Comparison of ENCODE assay signal across 13 mouse cellular contexts in genomic region chr10:99642201-99642827, GRCm38 (mm10).
DNase-seq lines count a peak whose midpoint lies in the region; ATAC-seq and TF ChIP-seq lines count a peak whose summit lies in the region.
"Had no signal": no experiment of that assay in that cellular context is flagged by ENCODE, and none has a peak within 500 bp of the region (broad histone marks: within the 10 kb centered on the region; RNA-seq: fewer than 3 reads in every experiment).

No protein-coding gene starts in this region.

- WGBS in forebrain, postnatal 0 days = 59% methylated on average over 4 of the region's 4 CpGs
- 68% methylated on average over 4 of the region's 4 CpGs for WGBS in forebrain, embryonic 13.5 days
- 57% methylated on average over 4 of the region's 4 CpGs for WGBS in heart, postnatal 0 days
- WGBS in heart, embryonic 12.5 days = 63% methylated on average over 4 of the region's 4 CpGs
- WGBS in lung, embryonic 16.5 days = 50% methylated on average over 4 of the region's 4 CpGs
- WGBS in midbrain, embryonic 14.5 days = 73% methylated on average over 4 of the region's 4 CpGs

- ATAC-seq in forebrain, postnatal 0 days = no peak
- ATAC-seq in forebrain, embryonic 13.5 days = no peak
- ATAC-seq in heart, postnatal 0 days (ENCODE audit: insufficient read depth, low read depth) = no peak
- no peak for ATAC-seq in heart, embryonic 12.5 days (ENCODE audit: insufficient number of reproducible peaks, low FRiP score)
- ATAC-seq in lung, embryonic 16.5 days (ENCODE audit: low read depth) = no peak
- no peak for ATAC-seq in midbrain, embryonic 14.5 days (ENCODE audit: low FRiP score, low TSS enrichment)
- ATAC-seq: liver, postnatal 0 days had no signal

- no peak overlapping the region for H3K4me3 ChIP-seq in forebrain, postnatal 0 days (ENCODE audit: low read depth, low read length)
- H3K4me3 ChIP-seq in forebrain, embryonic 13.5 days = no peak overlapping the region
- no peak overlapping the region for H3K4me3 ChIP-seq in heart, postnatal 0 days (ENCODE audit: low read depth, low read length)
- H3K4me3 ChIP-seq in heart, embryonic 12.5 days = no peak overlapping the region
- H3K4me3 ChIP-seq in lung, embryonic 16.5 days (ENCODE audit: low read length) = no peak overlapping the region
- no peak overlapping the region for H3K4me3 ChIP-seq in myocyte
- H3K4me3 ChIP-seq in midbrain, embryonic 14.5 days (replicated peaks; ENCODE audit: low read depth, low read length) = no peak overlapping the region
- H3K4me3 ChIP-seq: limb, embryonic 12.5 days had no signal

- no peak for DNase-seq in forebrain, postnatal 0 days
- no peak for DNase-seq in heart, postnatal 0 days (ENCODE audit: low spot score)
- no peak for DNase-seq in lung, postnatal 36 days
- DNase-seq in midbrain, embryonic 14.5 days = no peak

- H3K27ac ChIP-seq in forebrain, postnatal 0 days (ENCODE audit: low read depth, low read length) = no peak overlapping the region
- H3K27ac ChIP-seq in forebrain, embryonic 13.5 days = no peak overlapping the region
- H3K27ac ChIP-seq in heart, postnatal 0 days (ENCODE audit: low read depth) = no peak overlapping the region
- H3K27ac ChIP-seq in heart, embryonic 12.5 days (ENCODE audit: poor library complexity, severe bottlenecking) = no peak overlapping the region
- H3K27ac ChIP-seq in lung, embryonic 16.5 days (ENCODE audit: low read length) = no peak overlapping the region
- no peak overlapping the region for H3K27ac ChIP-seq in midbrain, embryonic 14.5 days (replicated peaks; ENCODE audit: low read depth, low read length)
- H3K27ac ChIP-seq: hindbrain, embryonic 14.5 days; limb, embryonic 12.5 days had no signal

- no peaks in the 10 kb centered on the region for H3K9me3 ChIP-seq in forebrain, postnatal 0 days (ENCODE audit: low read length)
- no peaks in the 10 kb centered on the region for H3K9me3 ChIP-seq in forebrain, embryonic 13.5 days (replicated peaks)
- H3K9me3 ChIP-seq in heart, postnatal 0 days (replicated peaks; ENCODE audit: control insufficient read depth, low read length) = no peaks in the 10 kb centered on the region
- no peaks in the 10 kb centered on the region for H3K9me3 ChIP-seq in heart, embryonic 12.5 days (replicated peaks)
- H3K9me3 ChIP-seq in lung, embryonic 16.5 days (ENCODE audit: control insufficient read depth, low read length) = no peaks in the 10 kb centered on the region
- no peaks in the 10 kb centered on the region for H3K9me3 ChIP-seq in midbrain, embryonic 14.5 days (ENCODE audit: control insufficient read depth, low read length)
- H3K9me3 ChIP-seq: limb, embryonic 12.5 days had no signal

- TF ChIP-seq CTCF in forebrain, postnatal 0 days (IDR thresholded peaks at IDR 0.05; ENCODE audit: low read depth) = no peak
- TF ChIP-seq CTCF in heart, postnatal 0 days (IDR thresholded peaks at IDR 0.05; ENCODE audit: low read depth) = no peak

- H3K4me2 ChIP-seq in forebrain, postnatal 0 days (ENCODE audit: low read depth) = 0 out of 2 replicates have a peak overlapping the region, but pooled peaks have one; percentile 13
- H3K4me2 ChIP-seq in forebrain, embryonic 13.5 days = no peak overlapping the region
- H3K4me2 ChIP-seq in heart, postnatal 0 days (ENCODE audit: low read depth, low read length) = peak overlapping the region; percentile 20; the same call in 1 of the 2 replicates
- no peak overlapping the region for H3K4me2 ChIP-seq in heart, embryonic 12.5 days
- H3K4me2 ChIP-seq in lung, embryonic 16.5 days (ENCODE audit: low read depth, low read length) = 0 out of 2 replicates have a peak overlapping the region, but pooled peaks have one; percentile 7
- H3K4me2 ChIP-seq in myocyte (ENCODE audit: low read depth) = peak overlapping the region; percentile 19
- no peak overlapping the region for H3K4me2 ChIP-seq in midbrain, embryonic 14.5 days (ENCODE audit: low read length)
- H3K4me2 ChIP-seq: hindbrain, embryonic 14.5 days; limb, embryonic 12.5 days; liver, embryonic 11.5 days; midbrain, embryonic 11.5 days had no signal

- peaks cover 8% of the 10 kb centered on the region for H3K4me1 ChIP-seq in forebrain, postnatal 0 days (ENCODE audit: insufficient read depth)
- peaks cover 16% of the 10 kb centered on the region for H3K4me1 ChIP-seq in forebrain, embryonic 13.5 days
- no peaks in the 10 kb centered on the region for H3K4me1 ChIP-seq in heart, postnatal 0 days (ENCODE audit: control insufficient read depth, insufficient read depth)
- H3K4me1 ChIP-seq in heart, embryonic 12.5 days (replicated peaks) = no peaks in the 10 kb centered on the region
- H3K4me1 ChIP-seq in lung, embryonic 16.5 days (replicated peaks; ENCODE audit: control insufficient read depth, insufficient read depth, low read length) = no peaks in the 10 kb centered on the region
- H3K4me1 ChIP-seq in midbrain, embryonic 14.5 days (ENCODE audit: control insufficient read depth, insufficient read depth, low read length) = no peaks in the 10 kb centered on the region
- H3K4me1 ChIP-seq: limb, embryonic 12.5 days had no signal

- no peak overlapping the region for H3ac ChIP-seq in myocyte (ENCODE audit: control insufficient read depth, insufficient read length)

- no peaks in the 10 kb centered on the region for H3K79me2 ChIP-seq in myocyte (ENCODE audit: control insufficient read depth, insufficient read depth)

- H3K36me3 ChIP-seq in forebrain, postnatal 0 days (ENCODE audit: insufficient read depth) = no peaks in the 10 kb centered on the region
- no peaks in the 10 kb centered on the region for H3K36me3 ChIP-seq in forebrain, embryonic 13.5 days (ENCODE audit: poor library complexity, severe bottlenecking)
- H3K36me3 ChIP-seq in heart, postnatal 0 days (replicated peaks; ENCODE audit: control insufficient read depth, insufficient read depth, low read length) = no peaks in the 10 kb centered on the region
- no peaks in the 10 kb centered on the region for H3K36me3 ChIP-seq in heart, embryonic 12.5 days
- H3K36me3 ChIP-seq in lung, embryonic 16.5 days (ENCODE audit: control insufficient read depth, insufficient read depth, low read length) = no peaks in the 10 kb centered on the region
- no peaks in the 10 kb centered on the region for H3K36me3 ChIP-seq in myocyte (ENCODE audit: control insufficient read depth, insufficient read depth)
- H3K36me3 ChIP-seq in midbrain, embryonic 14.5 days (ENCODE audit: control insufficient read depth, insufficient read depth, low read length) = no peaks in the 10 kb centered on the region
- H3K36me3 ChIP-seq: limb, embryonic 12.5 days had no signal

- no peak for TF ChIP-seq EP300 in heart, postnatal 0 days (IDR thresholded peaks at IDR 0.05; ENCODE audit: low read depth)

- TF ChIP-seq POLR2A in myocyte (IDR thresholded peaks at IDR 0.05; ENCODE audit: insufficient read length, low read depth) = no peak

- no peak overlapping the region for H3K9ac ChIP-seq in forebrain, postnatal 0 days
- H3K9ac ChIP-seq in forebrain, embryonic 13.5 days = no peak overlapping the region
- H3K9ac ChIP-seq in heart, postnatal 0 days (replicated peaks; ENCODE audit: low read depth, low read length) = no peak overlapping the region
- no peak overlapping the region for H3K9ac ChIP-seq in heart, embryonic 12.5 days
- H3K9ac ChIP-seq in lung, embryonic 16.5 days (ENCODE audit: low read length) = no peak overlapping the region
- no peak overlapping the region for H3K9ac ChIP-seq in midbrain, embryonic 14.5 days (replicated peaks; ENCODE audit: low read length)
- H3K9ac ChIP-seq: hindbrain, embryonic 14.5 days; limb, embryonic 12.5 days; liver, postnatal 0 days had no signal

- no peaks in the 10 kb centered on the region for H3K27me3 ChIP-seq in forebrain, postnatal 0 days (ENCODE audit: insufficient read depth, low read length)
- H3K27me3 ChIP-seq in forebrain, embryonic 13.5 days = no peaks in the 10 kb centered on the region
- H3K27me3 ChIP-seq in heart, postnatal 0 days (ENCODE audit: control insufficient read depth, insufficient read depth, low read length) = no peaks in the 10 kb centered on the region
- no peaks in the 10 kb centered on the region; the same call in 1 of the 2 replicates for H3K27me3 ChIP-seq in heart, embryonic 12.5 days (replicated peaks)
- H3K27me3 ChIP-seq in lung, embryonic 16.5 days (ENCODE audit: control insufficient read depth, insufficient read depth, low read depth, low read length) = no peaks in the 10 kb centered on the region
- no peaks in the 10 kb centered on the region for H3K27me3 ChIP-seq in myocyte (ENCODE audit: control insufficient read depth, insufficient read depth, insufficient read length)
- H3K27me3 ChIP-seq in midbrain, embryonic 14.5 days (ENCODE audit: control insufficient read depth, insufficient read depth, low read length) = no peaks in the 10 kb centered on the region
- H3K27me3 ChIP-seq: limb, embryonic 12.5 days had no signal

TF ChIP-seq in myocyte, 11 proteins besides CTCF, POLR2A, EP300 and RAD21:
- TF ChIP-seq E2F4 (IDR thresholded peaks at IDR 0.05; ENCODE audit: insufficient read depth) (no peak), TCF12 (IDR thresholded peaks at IDR 0.05; ENCODE audit: insufficient read depth, poor library complexity, severe bottlenecking) (no peak), MYOG (IDR thresholded peaks at IDR 0.05; ENCODE audit: control insufficient read depth in 1 of 3, insufficient read depth in 1 of 3, insufficient read length in 2 of 3, low read depth in 2 of 3) (no peak), USF1 (IDR thresholded peaks at IDR 0.05; ENCODE audit: low read depth) (no peak), SRF (IDR thresholded peaks at IDR 0.05; ENCODE audit: control insufficient read depth, insufficient read length, low read depth) (no peak)
TF ChIP-seq in myocyte: peak in this region for 0.

Comparison
In these comparisons a context has a peak if more than half of its experiments do, and no peak if none do; other contexts are left out.
1. H3K4me2 ChIP-seq: peak in forebrain, postnatal 0 days (single experiment), heart, postnatal 0 days (single experiment), lung, embryonic 16.5 days (single experiment) and myocyte (single experiment); none in forebrain, embryonic 13.5 days (single experiment), heart, embryonic 12.5 days (single experiment) and midbrain, embryonic 14.5 days (single experiment).